Mouse (Mus musculus): Measurements from ENCODE around the gene Gramd4.
"Not testable (repeated sequence)": the region's sequence is repeated elsewhere in the genome, so short reads cannot be mapped to it uniquely, and the experiment has no call there.

The Gramd4 gene

DNA sequence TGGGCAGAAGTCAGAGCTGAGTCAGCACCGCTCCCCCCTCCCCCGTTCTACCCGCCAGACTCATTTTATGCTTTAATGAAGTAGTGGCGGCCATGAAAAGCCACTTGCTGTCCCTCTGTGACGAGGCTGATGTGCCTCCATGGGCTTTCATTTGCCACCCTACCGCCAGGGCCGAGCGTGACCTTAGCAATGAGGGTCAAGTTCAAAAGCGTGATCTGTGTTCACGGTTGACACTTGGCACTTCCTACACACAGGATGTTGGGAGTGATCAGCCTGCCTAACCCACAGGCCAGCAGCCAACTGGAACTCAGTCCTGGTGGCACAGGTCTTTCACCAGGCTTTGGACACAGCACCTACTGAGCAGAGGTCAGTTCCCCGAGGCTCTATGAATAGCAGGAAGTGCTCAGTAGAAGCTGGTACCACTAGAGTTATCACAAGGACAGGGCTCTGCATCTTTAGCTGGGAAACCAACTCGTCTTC lies 96.0 kb downstream of the Gramd4 start:
- no peak for ATAC-seq (ENCODE audit: insufficient number of reproducible peaks, low FRiP score, low TSS enrichment)

DNA sequence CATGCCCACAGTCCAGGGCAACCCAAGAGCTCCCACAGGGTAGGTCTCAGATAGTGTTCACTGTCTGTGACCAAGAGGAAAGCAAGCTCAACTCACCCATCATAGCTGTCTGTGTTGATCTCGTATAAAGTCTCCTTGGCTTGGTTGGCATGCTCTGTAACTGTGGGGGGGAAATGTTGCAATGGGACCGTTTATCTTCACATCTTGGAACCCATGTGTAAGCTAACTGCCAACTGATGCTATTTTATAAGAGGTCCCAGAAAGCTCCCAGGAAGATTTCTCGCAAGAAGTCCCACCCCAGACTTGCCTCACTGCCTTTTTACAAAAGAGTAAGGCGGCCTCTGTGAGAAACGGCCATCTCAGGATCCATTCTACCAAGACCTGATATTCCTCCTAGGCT lies 99.0 kb downstream of the Gramd4 start:
- ATAC-seq (ENCODE audit: insufficient number of reproducible peaks, low FRiP score, low TSS enrichment), result no peak

DNA sequence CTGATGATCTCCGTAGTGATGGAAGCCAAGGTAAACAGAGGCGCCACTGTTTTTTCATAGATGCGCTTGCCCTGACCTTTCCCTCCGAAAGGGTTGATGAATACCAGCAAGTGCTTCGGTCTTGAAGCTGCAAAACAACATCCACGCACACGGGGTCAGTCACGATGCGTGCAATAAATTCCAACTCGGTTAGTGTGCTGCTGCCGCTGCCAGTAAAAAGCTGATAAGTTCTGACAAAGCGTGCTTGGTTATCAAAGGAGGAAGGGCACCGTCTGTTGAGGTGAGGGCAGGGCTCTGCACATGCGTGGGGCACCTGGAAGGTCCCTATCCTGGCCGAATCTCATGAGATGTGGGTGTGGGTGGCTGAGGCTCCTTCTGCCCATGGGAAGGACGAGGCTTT lies 101.6 kb downstream of the Gramd4 start:
- ATAC-seq (ENCODE audit: insufficient number of reproducible peaks, low FRiP score, low TSS enrichment), result no peak

DNA sequence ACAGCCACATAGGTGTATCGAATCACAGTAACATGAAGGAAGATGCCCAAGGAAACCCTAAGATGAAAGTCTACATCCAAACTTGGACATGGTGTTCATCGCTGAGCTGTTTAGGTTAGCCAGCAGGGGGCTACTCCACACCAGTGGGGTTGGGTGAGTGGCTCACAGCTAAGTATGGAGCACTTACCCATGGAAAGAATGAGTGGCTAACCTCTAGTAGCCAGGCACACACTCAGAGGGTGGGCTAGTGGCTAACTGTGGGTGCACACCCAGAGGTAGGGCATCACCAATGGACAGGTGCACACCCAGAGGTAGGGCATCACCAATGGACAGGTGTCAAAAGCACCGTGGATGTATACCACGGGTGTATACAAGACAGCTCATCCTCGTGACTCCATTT lies 102.2 kb downstream of the Gramd4 start:
- ATAC-seq (ENCODE audit: insufficient number of reproducible peaks, low FRiP score, low TSS enrichment), result no peak

DNA sequence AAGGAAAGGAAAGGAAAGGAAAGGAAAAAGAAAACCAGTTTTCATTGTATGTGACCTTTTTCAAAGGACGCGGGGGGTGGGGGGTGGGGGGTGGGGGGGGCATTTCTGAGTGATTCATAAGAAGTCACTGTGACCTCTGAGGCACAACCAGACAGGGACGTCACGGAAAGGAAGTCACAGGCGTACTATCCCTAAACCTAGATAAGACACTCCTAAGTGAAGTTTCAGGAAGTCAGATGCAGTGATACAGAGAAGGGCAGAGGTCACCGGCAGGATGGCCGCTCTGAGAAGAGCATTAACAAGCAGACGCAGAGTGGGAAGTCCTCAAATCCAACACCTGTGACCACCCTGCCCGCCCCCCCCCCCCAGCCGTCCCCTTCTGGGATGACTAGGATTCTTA lies 103.4 kb downstream of the Gramd4 start:
- no peak for ATAC-seq (ENCODE audit: insufficient number of reproducible peaks, low FRiP score, low TSS enrichment)

DNA sequence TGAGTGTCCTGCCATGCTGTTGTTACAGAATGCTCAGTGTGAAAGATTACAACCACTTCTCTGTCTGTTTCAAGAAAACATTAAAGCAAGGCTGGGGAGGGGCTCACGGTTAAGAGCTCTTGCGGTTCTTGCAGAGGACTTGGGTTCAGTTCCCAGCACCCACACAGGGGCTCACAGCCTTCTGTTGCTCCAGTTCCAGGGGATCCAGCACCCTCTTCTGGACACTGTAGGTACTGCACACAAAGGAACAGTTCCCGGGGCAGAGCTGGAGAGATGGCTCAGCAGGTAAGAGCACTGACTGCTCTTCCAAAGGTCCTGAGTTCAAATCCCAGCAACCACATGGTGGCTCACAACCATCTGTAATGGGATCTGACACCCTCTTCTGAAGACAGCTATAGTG lies 104.3 kb downstream of the Gramd4 start:
- ATAC-seq (ENCODE audit: insufficient number of reproducible peaks, low FRiP score, low TSS enrichment), result not testable (repeated sequence)

DNA sequence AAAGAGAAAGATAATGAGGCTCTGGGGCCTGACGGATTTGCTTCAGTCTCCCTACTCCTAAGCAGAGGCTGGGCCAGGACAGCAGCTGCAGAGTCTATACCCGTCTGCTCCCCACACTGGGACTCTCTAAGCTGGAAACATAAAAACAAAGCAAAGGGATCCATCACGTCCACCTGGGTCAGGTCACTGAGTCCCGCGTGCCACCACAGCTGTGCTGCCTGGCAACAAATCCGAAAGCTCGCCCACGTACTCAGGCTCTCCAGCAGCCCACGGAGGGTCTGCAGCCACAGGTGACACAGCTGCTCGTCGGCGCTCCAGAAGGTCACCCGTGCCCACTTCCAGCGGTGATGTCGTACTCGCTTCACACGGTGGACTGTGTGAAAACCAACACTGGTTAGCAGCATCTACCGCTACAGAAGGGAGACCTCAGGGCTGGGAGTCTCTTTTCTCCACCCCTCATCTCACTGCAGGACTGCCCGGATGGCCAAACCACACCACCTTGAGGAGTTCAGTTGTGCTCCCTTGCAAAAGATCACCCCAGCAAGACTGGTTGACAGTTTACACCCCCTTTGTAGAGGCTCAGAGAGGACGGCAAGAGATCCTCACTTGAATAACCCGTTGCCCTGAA lies 107.3 kb downstream of the Gramd4 start:
- no peak for ATAC-seq (ENCODE audit: insufficient number of reproducible peaks, low FRiP score, low TSS enrichment)

DNA sequence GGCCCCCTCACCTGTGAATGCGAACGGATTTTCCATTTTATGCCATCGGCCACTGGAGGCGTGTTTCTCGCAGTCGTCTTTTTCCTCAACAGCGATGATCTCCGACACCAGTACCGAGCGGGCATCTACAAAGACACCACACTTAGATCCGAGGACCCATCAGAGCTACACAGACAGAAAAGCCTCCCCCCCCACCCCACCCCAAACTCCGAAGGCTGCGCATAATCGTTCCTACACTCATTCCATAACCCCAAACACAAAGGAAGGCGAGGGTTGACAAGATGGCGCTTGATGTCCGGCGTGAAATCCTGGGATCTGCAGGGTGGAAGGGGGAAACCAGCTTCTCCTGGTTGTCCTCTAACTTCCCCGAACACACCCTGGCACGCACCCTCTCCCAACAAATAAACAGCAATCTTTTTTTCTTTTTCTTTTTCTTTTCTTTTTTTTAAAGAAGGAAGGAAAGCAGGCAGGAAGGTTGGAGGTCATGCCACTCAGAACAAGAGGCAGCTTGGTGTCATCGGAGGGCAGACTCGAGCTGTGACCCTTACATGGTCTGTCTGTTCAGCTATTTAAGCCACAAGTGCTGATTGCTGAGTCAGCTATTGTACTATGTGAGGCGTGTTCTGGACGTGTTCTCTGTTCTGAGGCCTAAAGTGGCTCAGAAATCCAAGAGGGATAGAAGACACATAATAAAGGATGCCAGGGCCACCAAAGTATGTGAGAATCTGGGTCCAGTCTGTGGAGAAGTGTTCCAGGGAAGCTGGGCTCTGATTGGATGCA lies 108.5 kb downstream of the Gramd4 start:
- ATAC-seq (ENCODE audit: insufficient number of reproducible peaks, low FRiP score, low TSS enrichment), result no peak

DNA sequence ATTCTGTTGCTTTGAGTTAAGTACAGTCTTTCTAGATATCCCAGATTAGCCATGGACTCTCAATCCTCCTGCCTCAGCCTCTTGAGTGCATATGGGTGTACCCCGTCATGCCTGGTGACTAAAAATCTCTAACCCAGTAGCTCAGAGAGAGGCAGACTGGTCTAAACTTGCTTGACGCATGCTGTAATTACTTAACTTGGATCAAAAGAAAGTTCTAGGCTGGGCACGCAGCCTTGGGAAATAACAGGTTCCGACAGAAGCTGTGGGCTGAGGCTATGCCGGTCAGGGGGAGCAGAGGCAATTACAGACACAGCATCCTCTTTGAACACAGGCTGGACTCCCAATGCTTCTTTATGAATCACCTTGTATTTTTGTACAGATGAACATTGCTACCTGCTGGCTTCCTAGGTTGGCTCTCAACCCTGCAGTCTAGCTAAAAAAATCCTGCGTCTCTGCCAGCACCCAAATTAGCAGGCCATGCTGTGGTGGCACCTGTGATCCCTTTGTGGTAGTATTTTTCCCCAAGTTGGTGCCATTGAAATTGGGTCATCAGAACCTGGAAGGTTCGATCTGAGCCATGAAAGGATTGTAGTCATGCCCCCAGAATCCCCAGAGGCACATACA lies 109.6 kb downstream of the Gramd4 start:
- ATAC-seq (ENCODE audit: insufficient number of reproducible peaks, low FRiP score, low TSS enrichment), result peak; percentile 78

DNA sequence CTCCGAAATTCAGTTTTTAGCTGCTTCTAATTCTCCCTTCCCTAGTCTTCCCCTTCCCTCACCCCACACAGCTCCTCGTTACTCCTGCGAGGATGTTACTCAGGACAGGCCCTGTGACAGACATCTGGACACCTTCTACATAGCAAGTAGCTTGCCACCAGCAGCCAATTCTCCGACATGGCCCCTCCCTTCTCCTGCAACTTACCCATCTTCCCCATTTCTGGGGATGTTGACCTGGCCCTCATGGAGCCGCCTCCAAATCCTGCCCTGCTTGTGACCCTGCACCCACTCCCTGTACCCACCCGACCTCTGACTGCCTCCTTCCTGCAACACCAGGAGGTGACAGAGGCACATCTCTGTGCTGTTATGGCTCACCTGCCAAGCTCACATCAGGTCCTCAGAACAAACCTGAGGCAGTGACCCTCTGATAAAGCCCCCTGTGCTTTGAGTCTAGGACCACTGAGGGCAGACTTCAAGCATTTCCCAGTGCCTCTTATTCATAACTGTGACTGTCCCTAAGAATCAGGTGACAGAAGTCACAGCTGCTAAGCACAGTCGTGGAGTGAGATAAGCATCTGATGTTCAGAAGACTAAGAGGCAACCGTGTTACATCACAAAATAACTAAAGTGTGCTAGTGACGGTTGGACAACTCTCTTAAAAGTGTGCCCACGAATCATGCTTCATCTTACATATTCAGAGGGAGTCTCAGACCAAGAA lies 110.5 kb downstream of the Gramd4 start:
- ATAC-seq (ENCODE audit: insufficient number of reproducible peaks, low FRiP score, low TSS enrichment), result no peak

DNA sequence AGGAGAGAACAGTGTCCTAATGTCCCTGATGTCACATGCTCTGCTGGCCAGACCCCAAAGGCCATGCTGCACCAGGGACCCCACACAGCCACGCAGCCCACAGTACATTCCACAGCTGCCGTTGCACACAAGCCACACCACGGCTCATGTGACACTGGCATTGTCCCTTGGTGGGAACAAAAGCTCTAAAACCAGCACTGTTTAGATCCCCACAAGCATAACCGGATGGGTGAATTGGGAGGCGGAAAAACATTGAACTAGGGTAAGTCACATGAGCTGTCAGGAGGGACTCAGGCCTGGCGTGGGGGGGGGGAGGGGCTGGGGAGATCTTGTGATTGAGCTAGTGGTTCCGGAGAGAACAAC lies 111.0 kb downstream of the Gramd4 start:
- ATAC-seq (ENCODE audit: insufficient number of reproducible peaks, low FRiP score, low TSS enrichment), result no peak

DNA sequence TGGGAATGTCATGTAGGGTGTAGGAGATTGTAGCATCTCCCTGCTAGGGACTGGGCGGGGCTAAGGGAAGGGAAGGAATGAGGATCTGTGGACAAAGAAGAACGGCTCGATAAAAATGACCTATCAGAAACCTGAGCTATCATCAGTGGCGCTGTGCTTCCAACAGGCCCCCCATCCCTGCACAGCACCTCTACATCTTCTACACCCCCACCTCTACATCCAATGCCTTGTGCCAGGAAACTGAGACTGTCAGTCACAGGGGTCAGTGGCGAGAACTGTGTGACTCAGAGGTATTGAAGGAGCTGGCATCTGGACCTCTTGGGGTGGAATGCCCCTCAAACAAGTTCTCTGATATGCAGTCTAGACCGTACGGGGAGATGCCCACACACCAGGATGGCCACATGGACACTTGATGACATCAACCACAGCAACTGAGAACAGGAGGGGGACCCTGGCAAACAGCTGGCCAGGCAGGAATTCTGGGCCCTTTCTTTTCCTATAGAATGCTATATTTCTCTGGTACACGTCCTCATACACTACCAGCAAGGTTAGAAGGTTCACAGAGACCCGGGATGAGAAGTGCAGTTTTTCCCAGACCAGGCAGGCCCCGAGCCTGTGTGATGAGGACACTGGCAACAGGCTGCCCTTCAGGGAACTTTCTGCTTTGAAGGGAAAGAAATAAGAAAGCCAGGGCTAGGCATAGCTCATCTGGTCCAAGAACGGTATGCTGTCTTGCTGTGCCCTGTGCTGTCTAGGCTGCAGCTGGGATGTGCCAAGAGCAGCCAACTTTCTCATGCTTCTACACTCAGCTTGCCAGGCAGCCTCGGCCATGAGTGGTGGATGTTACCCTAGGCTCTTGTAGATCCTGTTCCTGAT lies 111.7 kb downstream of the Gramd4 start:
- ATAC-seq (ENCODE audit: insufficient number of reproducible peaks, low FRiP score, low TSS enrichment), result no peak

DNA sequence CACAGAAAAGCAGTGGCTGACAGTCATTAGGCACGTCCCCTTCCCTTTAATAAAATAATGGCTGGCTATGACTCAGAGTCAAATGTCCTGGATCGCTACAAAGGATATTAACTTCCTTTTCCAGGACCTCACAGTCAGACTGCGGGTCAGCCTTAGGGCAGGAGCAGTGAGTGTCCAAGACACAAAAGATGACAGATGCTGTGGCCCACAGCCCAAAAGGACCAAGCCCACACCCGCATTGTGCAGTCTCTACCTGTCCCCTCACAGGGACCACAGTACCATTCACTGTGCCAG lies 112.3 kb downstream of the Gramd4 start:
- no peak for ATAC-seq (ENCODE audit: insufficient number of reproducible peaks, low FRiP score, low TSS enrichment)

DNA sequence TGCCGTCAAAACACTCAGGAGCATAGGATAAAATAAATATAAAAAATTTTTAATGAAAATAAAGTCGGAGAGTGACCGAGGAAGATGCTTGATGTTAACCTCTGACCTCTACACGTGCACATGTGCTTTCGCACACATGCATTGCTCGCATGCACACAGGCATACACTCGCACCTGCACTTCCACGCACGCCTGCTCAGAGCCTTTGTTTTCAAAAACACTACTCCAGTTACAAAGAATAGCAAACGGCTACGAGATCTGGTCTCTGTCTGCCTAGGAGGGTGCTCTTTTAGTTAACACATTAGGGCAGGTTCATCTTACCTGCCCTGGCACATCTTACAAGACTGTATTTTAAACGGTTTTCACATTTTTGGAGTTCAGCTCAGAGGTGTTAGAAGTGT lies 113.8 kb downstream of the Gramd4 start:
- ATAC-seq (ENCODE audit: insufficient number of reproducible peaks, low FRiP score, low TSS enrichment), result no peak

DNA sequence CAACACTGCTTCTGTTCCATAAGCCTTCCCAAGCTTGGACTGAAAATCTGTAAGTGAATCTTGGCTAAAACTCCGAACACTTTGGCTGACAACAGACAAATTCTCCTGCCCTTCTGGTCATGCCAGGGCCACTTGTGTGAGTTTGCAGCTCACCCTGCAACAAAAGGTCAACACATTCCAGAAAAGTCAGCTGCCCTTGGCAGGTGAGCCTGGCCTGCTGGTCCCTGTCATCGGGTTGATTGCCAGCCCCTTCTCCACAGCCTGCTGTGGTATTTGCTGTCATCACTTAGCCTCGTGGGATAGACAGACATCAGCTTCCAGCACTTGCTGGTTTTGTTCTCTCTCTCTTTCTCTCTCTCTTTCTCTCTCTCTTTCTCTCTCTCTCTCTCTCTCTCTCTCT lies 114.6 kb downstream of the Gramd4 start:
- no peak for ATAC-seq (ENCODE audit: insufficient number of reproducible peaks, low FRiP score, low TSS enrichment)

DNA sequence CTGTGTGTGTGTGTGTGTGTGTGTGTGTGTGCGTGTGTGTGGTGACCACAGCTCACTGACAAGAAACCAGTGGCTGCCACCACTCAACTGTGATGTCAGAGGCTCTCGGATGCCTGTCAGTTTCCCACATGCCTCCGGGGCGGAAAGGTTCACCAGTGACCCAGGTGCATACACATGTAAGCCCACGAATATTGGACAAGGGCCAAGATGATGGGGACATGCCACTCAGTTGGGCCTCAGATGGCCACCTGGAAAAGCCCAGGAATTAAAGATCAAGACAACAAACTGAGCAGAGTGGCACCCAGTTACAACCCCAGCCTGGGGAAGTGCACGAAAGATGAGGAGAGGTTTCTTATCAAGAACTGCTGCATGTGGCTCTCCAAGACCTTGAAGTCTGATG lies 115.0 kb downstream of the Gramd4 start:
- no peak for ATAC-seq (ENCODE audit: insufficient number of reproducible peaks, low FRiP score, low TSS enrichment)

DNA sequence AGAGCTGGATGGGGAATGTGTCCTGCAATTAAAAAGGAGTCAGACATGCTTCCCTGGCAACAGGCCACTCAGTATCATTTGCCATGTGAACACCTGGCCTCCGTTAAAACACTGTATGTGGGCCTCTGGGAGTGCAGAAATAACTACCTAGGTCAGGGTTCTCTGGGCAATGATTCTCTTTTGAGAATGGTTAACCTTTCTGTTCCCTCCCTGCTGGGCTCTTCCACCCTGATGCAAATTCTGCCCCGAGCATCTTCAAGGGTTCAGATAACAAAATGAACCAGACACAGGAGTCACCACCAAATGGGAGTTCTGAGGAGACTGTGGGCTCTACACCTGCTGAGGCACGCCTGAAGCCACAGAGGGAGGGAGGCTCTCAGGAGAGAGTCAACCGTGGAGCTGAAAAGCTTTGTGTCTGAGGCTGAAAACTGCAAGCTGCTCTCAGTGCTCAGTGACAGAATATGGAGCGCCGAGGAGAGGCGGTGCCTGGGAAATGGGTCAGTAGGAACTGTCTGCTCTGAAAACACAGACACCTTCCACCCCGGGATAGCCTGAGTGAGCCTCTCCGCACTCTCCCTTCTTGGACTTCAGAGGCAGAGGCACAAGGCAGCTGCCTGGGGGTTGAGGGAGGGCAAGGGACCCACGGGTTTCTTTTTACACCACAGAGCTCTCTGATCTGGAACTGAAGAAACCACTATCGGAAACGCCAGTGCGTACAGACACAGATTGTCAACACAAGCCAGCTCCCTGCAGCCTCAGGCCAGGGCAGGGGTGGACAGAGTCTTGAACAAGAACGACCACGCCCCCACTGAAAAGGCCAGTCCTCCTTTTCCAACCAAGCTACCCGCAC lies 115.9 kb downstream of the Gramd4 start:
- no peak for ATAC-seq (ENCODE audit: insufficient number of reproducible peaks, low FRiP score, low TSS enrichment)

DNA sequence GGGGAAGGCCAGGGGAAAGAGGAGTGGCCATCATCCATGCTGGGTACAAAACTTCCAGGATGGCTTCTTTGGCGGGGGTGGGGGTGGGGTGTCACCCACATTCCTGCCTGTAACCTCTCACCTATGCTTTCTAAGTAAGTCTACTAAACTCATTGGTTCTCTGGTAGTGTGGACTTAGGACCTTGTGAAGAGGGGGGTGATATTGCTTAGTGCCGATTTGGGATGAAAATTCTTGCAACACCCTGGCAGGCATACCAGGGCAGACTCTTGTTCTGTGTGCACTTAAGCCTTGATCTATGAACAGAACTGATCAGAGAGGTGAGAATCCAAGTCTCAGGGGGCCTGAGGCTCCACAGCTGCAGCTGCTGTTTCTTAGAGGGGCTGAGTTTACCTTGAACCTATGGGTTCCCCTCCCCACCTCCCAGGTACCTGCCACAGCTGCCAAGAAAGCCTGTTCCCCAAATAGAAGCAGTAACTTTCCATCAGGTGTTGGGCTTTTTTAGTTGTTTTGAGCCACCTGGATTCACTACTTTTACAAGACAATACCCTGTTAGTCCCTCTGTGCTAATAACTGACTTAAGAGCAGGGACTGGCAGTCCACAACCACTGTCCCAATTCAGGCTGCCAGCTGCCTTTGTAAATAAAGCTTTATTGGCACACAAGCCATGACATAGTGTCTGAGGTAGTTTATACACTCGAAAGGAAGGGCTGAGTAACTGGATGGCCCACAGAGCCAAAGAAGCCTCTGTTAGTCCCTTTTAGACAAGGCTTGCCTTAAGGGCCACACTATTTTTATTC lies 118.0 kb downstream of the Gramd4 start:
- ATAC-seq (ENCODE audit: insufficient number of reproducible peaks, low FRiP score, low TSS enrichment), result no peak

DNA sequence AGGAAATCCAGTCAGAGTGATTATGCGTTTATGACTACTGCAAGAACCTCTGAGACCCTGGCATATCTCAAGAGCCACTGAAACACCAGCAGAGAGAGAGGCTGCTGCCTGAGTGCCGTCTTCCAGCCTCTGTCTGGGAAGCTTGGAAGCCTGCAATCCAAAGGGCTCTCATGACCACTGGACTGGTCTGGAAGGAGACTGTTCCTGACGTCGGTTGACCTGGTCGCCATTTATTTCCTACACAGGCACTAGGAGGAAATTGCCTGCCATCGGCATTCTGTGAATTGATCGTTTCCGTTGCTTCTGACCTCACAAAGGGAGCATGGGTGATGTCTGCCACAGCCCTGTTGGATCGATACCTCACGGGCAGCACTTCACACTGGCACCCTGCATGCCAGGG lies 118.7 kb downstream of the Gramd4 start:
- ATAC-seq (ENCODE audit: insufficient number of reproducible peaks, low FRiP score, low TSS enrichment), result no peak
